Mouse (Mus musculus): ENCODE results near the gene Narfl.
"Not testable (repeated sequence)": the region's sequence is repeated elsewhere in the genome, so short reads cannot be mapped to it uniquely, and the experiment has no call there.

Gene Narfl

DNA sequence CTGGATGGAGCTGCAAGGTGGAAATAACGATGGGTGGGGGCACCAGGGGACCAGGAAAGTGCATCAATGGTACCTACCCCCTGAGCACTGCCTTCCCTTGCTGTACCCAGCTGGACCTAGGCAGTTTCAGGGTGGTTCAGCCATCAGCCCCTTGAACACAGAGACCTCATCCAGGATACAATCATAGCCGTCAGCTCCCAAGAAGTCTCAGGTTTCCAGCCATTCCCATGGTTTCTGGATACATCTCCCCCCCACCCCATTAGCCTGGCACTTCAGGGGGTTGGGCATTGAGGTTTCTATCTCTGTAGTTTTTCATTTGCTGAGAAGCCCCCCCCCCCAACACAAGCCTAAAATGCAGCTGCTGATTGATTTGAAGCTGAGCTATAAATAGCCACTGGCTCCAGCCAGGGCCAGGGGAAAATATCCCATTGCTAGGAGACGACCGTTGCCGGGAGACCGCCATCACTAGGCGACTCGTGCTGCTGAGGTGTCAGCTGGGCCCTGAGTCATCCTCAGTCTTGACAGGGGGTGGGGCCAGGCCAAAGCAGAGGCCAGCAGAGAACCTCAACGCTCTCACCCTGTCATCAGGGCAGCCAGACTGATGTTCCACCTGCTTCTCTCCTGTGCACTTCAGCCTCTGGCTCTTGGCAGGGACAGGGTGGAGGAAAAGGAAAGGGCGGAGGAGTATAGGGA, 29.4 kb downstream of the Narfl start:
- in situ Hi-C loops (cut with MseI, MboI) = loop anchor here in 1 of 2 experiments (5.0 kb wide), 2 partner anchors 36 to 71 kb away; no protein-coding TSS in a partner anchor

- in situ Hi-C loops (cut with MseI, MboI) = no loop called here
These were observed 32.9 kb downstream of the Narfl start for GRCm38 (mm10) chr17:25806507-25806906.

- in situ Hi-C loops (cut with MseI, MboI) = not testable (repeated sequence)
These were observed 33.9 kb downstream of the Narfl start for GRCm38 (mm10) chr17:25807452-25807851.

DNA sequence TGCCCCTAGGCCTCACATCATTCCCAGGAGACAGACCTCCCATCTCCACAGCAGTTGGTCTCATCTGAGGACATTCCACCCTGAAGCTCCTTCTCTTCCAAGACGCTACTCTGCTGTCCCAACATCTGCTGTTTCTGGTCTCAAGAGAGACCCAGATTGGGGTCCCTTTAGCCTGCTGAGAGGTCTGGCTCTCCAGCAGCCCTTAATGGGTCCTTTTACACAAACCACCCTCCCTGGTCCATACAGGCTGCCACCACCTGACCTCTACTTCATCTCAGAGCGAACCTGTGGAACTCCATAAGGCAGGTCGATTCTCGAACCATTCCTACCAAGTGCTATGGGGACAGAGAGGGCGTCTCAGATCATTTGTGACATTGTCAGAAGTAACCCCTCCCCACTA, 34.5 kb downstream of the Narfl start:
- in situ Hi-C loops (cut with MseI, MboI) = no loop called here

DNA sequence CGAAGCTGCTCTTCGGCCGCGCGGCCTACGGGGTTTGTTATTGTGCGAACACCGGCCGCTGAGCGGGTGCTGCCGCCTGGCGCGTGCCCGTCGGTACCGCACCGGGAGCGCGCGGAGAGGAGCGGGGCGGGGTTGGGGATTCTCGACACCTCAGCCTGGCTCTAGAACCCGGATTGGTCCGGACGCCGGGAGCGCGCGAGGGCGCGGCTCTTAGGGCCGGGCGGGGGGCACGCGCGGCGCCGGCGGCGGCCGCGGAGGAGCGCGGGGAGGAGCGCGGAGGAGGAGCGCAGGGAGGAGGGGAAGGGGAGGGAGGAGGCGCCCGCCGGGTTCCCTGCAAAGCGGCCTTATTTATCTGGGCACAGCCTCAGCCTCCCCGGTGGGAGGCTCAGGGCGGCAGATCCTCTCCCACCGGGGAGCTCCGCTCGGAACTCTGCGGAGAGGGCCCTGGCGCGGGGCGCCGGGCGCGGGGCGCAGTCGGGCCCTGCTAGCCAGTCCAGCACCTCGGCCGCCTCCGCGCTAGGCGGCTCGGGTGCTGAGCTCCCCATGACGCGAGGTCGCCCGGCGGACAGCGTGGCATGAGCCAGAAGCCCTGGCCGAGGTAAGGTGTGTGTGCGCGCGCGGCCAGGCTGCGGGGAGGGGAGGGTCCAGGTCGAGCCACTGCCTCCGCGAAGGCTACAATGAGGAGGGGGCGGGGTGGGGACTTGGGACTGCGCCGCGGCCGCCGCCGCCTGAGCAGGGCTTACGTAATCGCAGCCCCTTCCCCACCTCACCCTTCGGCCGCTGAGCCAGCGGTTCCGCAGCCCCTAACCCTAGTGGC, 35.4 kb downstream of the Narfl start, which contains the start of gene Fbxl16:
Gene Fbxl16, plus strand, starts transcription at position 297 of the 817 bp plus-strand sequence.
- in situ Hi-C loops (cut with MseI, MboI) = no loop called here

GRCm38 (mm10) chr17:25809606-25810340, 36.2 kb downstream of the Narfl start:
- in situ Hi-C loops (cut with MseI, MboI) = no loop called here

GRCm38 (mm10) chr17:25810890-25811289, 37.3 kb downstream of the Narfl start:
- in situ Hi-C loops (cut with MseI, MboI) = no loop called here

GRCm38 (mm10) chr17:25813471-25813870, 39.9 kb downstream of the Narfl start:
- in situ Hi-C loops (cut with MseI, MboI) = no loop called here

DNA sequence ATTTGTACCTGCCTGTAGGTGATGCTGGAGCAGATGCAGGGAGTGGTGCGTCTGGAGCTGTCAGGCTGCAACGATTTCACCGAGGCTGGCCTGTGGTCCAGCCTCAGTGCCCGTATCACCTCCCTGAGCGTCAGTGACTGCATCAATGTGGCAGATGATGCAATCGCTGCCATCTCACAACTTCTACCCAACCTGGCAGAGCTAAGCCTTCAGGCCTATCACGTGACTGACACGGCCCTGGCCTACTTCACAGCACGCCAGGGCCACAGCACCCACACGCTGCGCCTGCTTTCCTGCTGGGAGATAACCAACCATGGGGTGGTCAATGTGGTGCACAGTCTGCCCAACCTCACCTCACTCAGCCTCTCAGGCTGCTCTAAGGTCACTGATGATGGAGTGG, 44.1 kb downstream of the Narfl start:
- in situ Hi-C loops (cut with MseI, MboI) = no loop called here

- in situ Hi-C loops (cut with MseI, MboI) = no loop called here
These were observed 45.5 kb downstream of the Narfl start for GRCm38 (mm10) chr17:25818851-25819780.

GRCm38 (mm10) chr17:25823452-25823851, 49.9 kb downstream of the Narfl start, which contains the start of gene Wdr24:
TSS of gene Wdr24 (plus strand) at chr17:25823627.
- in situ Hi-C loops (cut with MseI, MboI) = no loop called here

DNA sequence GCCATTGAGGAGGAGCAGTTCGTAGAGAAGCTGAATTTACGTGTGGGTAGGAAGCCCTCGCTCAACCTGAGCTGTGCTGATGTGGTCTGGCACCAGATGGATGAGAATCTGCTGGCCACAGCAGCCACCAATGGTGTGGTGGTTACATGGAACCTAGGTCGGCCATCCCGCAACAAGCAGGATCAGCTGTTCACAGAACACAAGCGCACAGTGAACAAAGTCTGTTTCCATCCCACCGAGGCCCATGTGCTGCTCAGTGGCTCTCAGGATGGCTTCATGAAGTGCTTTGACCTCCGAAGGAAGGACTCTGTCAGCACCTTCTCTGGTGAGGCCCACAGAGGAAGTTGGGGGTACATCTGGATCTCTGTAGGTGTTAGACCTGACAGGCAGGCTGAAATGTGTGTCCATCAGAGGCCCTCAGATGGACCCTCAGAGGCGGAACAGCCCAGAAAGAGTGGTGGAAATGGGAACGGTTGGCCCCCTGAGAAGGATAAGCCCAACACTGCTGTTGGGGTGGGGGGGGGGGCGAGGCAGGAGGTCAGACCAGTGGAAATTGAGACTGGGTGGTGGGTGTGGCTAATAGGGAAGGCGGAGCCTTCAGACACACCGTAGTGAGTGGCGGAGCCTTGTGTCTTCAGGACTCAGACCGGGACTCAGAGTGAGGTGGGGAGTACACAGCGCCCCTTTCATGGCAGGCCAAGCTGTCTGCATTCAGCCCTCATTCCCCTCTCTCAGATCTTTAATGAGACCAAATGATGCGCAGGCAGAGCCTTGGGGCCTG, 51.0 kb downstream of the Narfl start:
- in situ Hi-C loops (cut with MseI, MboI) = no loop called here

DNA sequence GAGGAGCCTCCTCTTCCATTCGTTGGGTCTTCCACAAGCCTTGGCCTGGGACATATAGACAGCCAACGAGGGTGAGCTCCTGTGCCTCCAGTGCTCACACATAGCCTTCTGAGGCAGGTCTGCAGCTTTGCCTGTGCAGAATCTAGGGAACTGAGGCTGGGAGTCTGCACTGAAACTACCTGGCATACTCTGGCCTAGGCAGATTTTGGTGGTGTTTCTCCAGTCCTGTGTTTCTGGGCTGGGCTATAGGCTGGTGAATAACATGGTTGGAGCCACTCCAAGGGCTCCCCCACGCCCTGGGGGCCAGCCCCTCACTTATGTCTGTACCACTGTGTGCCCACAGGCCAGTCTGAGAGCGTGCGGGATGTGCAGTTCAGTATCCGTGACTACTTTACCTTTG, 51.7 kb downstream of the Narfl start:
- in situ Hi-C loops (cut with MseI, MboI) = no loop called here

GRCm38 (mm10) chr17:25825984-25826570, 52.5 kb downstream of the Narfl start:
- in situ Hi-C loops (cut with MseI, MboI) = no loop called here

GRCm38 (mm10) chr17:25827011-25827410, 53.4 kb downstream of the Narfl start:
- in situ Hi-C loops (cut with MseI, MboI) = no loop called here

DNA sequence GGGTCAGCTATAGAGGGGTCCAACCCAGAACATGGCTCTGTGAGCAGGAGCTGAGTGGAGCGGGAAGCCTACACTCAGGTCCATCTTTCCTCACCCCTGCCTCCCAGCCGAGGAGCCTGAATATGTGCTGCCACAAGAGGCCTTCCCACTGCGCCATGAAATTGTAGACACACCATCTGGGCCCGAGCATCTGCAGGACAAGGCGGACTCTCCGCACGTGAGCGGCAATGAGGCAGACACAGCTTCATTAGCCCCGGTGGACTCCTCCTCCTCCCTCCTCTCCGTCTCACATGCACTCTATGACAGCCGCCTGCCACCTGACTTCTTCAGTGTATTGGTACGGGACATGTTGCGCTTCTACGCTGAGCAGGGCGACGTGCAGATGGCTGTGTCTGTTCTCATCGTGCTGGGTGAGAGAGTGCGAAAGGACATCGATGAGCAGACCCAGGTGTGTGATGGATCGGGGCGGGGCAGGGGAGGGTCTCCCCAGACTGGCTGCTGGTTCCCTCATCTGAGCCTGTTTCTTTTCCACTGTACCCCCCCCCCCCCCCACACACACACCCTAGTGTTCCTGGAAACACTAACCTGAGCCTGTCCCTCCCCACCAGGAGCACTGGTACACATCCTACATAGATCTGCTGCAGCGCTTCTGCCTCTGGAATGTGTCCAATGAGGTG, 54.1 kb downstream of the Narfl start:
- in situ Hi-C loops (cut with MseI, MboI) = no loop called here

DNA sequence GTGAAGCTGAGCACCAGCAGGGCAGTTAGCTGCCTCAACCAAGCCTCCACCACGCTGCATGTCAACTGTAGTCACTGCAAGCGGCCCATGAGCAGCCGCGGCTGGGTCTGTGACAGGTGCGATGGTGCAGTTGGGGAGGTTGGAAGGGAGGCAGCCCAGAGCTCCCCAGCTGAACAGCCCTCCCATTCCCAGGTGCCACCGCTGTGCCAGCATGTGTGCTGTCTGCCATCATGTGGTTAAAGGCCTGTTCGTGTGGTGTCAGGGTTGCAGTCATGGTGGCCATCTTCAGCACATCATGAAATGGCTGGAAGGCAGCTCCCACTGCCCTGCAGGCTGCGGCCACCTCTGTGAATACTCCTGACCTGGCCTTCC, 54.6 kb downstream of the Narfl start:
- in situ Hi-C loops (cut with MseI, MboI) = no loop called here

GRCm38 (mm10) chr17:25828712-25829557, 55.4 kb downstream of the Narfl start, which contains the start of gene Jmjd8:
TSS of gene Jmjd8 (plus strand) at chr17:25828867.
- in situ Hi-C loops (cut with MseI, MboI) = no loop called here

Measured in mouse trophoblast stem cell (cell line).